Mouse (Mus musculus): Measurements from ENCODE around the gene Colec11.

Gene Colec11

DNA sequence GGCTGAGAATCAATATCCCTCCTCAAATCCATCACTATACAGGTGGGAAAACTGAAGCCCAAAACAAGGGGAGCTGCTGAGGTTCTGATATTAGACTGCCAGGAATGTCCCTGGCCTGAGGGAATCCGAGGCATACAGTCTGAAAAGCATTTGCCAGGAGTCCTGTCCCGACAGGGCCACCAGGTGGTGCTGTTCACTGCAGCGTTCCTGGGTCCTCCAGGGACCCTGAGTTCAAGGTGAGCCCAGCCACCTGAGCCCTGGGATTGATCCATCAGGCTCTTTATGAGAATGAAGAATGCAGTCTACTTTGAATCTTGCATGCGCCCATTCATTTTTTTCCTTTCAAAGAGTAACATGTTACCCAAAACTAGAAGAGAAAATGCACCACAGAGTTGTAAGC, 44.0 kb downstream of the Colec11 start:
- CTCF ChIA-PET = interaction anchor here (0.6 to 1.7 kb wide), 13 partner anchors 10 to 1259 kb away, joined by 3 to 9 read pairs (median 3); no protein-coding TSS in a partner anchor
- POLR2A ChIA-PET = interaction anchor here in 2 of 4 experiments (0.5 to 1.8 kb wide), 6 partner anchors 49 to 1032 kb away, joined by 3 to 9 read pairs (median 4); partner anchors contain the start of gene Rps7 (in 1 of the 2)

DNA sequence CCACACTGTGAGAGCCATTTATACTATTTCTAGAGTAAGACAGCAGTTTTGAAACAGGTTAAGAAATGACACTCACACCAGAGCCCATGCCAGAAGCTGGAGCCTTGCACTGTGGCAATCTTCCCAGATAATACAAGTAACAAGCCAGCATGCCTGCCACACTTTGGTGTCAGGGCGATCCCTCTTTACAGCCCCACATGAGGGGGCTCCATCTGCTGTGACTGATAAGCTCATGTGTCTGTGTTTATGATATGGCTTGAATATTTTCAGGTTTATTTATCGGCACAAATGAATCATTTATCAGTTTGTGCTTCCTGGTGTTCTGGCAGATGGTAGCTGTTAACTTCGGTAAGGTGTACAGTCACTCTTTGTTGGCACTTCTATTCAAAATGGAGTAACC, 45.0 kb downstream of the Colec11 start:
- ChIA-PET CTCF (interaction anchor here in 2 of 4 experiments (1.6 to 1.7 kb wide), 1 partner anchor 11 kb away, joined by 8 to 9 read pairs; no protein-coding TSS in a partner anchor), POLR2A (interaction anchor here in 2 of 4 experiments (1.2 to 1.8 kb wide), 5 partner anchors 50 to 58 kb away, joined by 3 to 9 read pairs (median 6); partner anchors contain the start of gene Rps7 (in 1 of the 2))

DNA sequence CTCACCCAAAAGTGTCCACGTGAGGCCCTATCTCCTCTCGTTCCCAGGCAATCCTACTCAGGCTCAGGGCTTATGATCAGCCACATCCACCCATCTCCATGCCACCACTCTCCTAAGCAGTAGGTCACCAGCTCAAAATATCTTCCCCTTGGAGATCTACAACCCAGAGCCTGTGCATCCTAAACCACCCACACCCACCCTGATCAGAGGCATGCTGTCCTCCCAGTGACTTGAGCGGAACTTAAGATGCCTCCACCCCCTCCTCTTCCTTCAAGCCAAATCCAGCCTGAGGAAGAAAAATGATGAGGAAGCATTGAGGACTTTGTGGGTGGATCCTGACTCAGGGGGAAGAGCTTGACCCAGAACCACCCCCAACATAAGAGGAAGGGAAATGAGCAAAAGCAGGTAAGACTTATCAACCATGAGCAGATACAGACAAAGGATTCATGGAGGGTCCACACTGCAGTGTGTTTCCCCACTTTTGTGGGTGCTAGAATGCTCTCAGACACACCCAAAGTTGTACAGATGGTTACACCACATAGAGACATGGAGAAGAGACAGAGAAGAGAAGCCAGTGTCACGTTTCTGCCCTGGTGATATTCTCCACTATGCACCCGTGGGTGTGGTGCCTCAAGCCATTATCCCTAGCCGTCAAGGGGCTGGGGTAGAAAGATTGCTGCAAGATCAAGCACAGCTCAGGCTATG, 47.7 kb downstream of the Colec11 start:
- ChIA-PET CTCF (no interaction called here), POLR2A (no interaction called here)

DNA sequence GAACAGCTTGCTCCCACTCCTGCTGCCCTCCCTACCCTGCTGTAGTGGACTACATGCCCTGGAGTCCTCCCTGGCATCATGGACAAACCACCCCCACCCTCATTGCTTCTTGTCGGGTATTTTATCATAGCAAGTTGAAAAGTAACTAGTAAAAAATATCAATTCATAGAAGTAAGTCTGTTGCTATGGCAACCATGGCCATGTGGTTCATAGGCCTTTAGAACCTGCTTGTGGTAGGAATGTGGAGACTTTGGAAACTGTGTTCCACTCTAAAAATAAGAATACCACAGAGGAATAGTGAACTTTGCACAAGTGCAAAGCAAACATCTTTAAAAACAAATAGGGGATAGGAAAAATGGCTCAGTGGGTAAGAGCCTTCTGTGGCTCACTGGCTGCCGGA, 50.9 kb downstream of the Colec11 start:
- ChIA-PET POLR2A (interaction anchor here in 1 of 4 experiments (0.6 kb wide), 1 partner anchor 576 kb away, joined by 3 read pairs; no protein-coding TSS in a partner anchor), CTCF (no interaction called here)

DNA sequence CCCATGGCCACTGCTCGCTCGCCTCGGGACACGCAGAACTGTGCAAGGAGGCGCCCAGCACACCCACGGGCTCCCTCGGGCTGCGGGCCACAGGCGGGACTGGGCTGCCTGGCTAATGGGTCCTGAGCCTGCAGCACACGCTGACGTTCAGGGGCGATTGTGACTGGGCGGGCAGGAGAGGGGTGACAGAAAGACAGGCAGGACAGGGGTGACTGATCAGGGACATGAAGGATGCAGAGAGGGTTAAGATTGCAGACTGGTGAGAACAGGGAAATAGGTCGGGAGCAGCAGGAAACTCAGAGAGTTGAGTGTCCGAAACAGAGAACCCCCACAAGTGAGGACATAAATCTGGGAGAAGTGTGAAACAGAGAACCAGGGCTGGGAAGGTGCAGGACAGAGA, 70.9 kb downstream of the Colec11 start, which contains the start of gene Dcdc2c:
Gene Dcdc2c (minus strand): TSS at position 101 of the 400 bp plus-strand sequence.
- POLR2A ChIA-PET = interaction anchor here in 2 of 4 experiments (0.5 to 1.2 kb wide), 2 partner anchors 83 to 530 kb away, joined by 3 read pairs; partner anchors contain the start of gene Rps7 (in 1 of the 2)
- CTCF ChIA-PET = interaction anchor here in 1 of 4 experiments (0.5 kb wide), 1 partner anchor 13 kb away, joined by 3 read pairs; no protein-coding TSS in a partner anchor

DNA sequence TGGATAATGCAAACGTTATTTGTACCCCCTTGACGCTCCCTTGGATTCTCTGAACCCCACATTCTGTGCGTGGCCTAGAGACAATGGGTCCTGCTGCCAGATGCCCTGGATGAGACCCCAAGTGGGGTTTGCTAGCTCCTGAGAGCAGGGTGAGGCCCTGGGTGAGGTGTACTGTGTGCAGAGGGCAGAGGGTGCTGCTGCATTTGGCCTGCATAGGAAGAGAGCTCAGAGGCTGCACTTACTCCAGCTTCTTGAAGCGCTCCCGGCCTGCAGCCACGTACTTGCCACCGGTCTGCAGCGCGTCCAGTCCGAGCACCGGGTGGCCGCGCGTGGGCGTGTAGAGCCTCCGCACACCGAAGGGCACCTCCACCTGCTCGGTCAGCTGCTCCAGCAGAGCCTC, 71.4 kb downstream of the Colec11 start:
- POLR2A ChIA-PET = interaction anchor here in 1 of 4 experiments (1.2 kb wide), 1 partner anchor 84 kb away, joined by 3 read pairs; the partner anchor contains the start of gene Rps7
- CTCF ChIA-PET = interaction anchor here in 1 of 4 experiments (0.5 kb wide), 1 partner anchor 12 kb away, joined by 3 read pairs; no protein-coding TSS in a partner anchor

DNA sequence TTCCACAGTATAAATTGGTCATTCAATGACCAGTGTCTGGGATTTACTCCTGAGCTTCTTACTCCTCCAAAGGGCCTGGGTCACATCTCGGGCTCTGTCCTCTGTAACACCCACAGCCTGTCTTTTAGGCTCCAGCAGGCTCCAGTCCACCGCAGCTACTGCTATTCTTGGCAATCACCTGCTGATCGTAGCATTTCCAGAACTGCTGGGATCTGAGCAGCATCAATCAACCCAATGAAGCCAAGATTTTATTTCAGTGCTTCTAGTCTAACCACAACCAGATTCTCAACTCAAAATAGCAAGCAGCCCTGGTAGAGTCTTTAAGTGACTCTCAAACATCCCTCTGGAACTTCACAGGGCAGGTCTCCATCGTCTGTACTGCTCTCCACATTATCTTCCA, 74.3 kb downstream of the Colec11 start:
- CTCF ChIA-PET = no interaction called here

More for the DNA sequence above, 74.3 kb downstream of the Colec11 start:
- POLR2A ChIA-PET = interaction anchor here in 1 of 4 experiments (1.0 kb wide), 1 partner anchor 19 kb away, joined by 3 read pairs; no protein-coding TSS in a partner anchor

All from embryonic stem cell, embryonic (primary cell).